In the genomic region with DNA sequence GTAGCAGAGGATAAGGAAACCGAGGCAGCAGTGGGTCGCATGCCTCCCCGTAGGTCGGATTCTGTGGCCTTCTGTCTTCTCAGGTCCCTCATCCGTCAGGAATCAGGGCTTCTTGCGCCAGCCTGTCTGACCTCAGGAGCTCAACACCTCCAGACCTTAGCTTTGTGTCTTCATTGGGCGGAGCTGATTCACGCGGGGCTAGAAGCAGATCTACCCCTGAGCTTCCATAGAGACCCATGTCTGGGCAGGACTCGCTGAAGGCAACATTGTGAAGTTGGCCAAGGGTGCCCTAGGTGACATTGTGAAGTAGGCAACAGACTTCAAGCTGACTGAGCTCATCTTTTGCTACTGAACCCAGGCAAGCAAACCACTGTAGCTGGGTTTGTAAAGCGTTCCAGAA, we compare ENCODE assay signal across 8 mouse cellular contexts. TPM values are rescaled to one million over a fixed set of nuclear protein-coding genes. Genes with fewer than 3 reads are reported as not detected.
DNase-seq lines count a peak whose midpoint lies in the region; ATAC-seq lines count a peak whose summit lies in the region.
"Had no signal": no experiment of that assay in that cellular context is flagged by ENCODE, and none has a peak within 500 bp of the region (broad histone marks: within the 10 kb centered on the region; RNA-seq: fewer than 3 reads in every experiment).

No protein-coding gene starts in this region.

- no peak for DNase-seq in lung, postnatal 25 days (ENCODE audit: low spot score)
- DNase-seq in fat pad, adult 2 months (ENCODE audit: extremely low read depth, low read depth, low spot score): peak; percentile 76
- DNase-seq in layer of hippocampus, postnatal 14 days (ENCODE audit: low spot score in 2 of 2): no peak
- no peak for DNase-seq in ovary, adult 18-20 months (ENCODE audit: low spot score)
- DNase-seq: right cerebral cortex, adult 18-20 months had no signal

- peaks cover 14% of the 10 kb centered on the region for H3K4me1 ChIP-seq in lung, embryonic 15.5 days
- peaks cover 6% of the 10 kb centered on the region for H3K4me1 ChIP-seq in intestine, embryonic 16.5 days (ENCODE audit: control insufficient read depth, insufficient read depth, low read length)
- H3K4me1 ChIP-seq in neural tube, embryonic 15.5 days: peaks cover 8% of the 10 kb centered on the region

- peak overlapping the region; percentile 35; the same call in 1 of the 2 replicates for H3K4me3 ChIP-seq in lung, embryonic 15.5 days
- H3K4me3 ChIP-seq in intestine, embryonic 16.5 days (ENCODE audit: low read length): peak overlapping the region; percentile 54
- H3K4me3 ChIP-seq in neural tube, embryonic 15.5 days (replicated peaks): no peak overlapping the region

- peak overlapping the region; percentile 34; the same call in 1 of the 2 replicates for H3K9ac ChIP-seq in lung, embryonic 15.5 days
- H3K9ac ChIP-seq in intestine, embryonic 16.5 days (ENCODE audit: low read depth, low read length): peak overlapping the region; percentile 75
- no peak overlapping the region for H3K9ac ChIP-seq in neural tube, embryonic 15.5 days (replicated peaks)

- WGBS in lung, embryonic 15.5 days: 35% methylated on average over 11 of the region's 11 CpGs
- 43% methylated on average over 11 of the region's 11 CpGs for WGBS in intestine, embryonic 16.5 days
- WGBS in neural tube, embryonic 15.5 days: 32% methylated on average over 11 of the region's 11 CpGs

- H3K27ac ChIP-seq in lung, embryonic 15.5 days: no peak overlapping the region
- H3K27ac ChIP-seq in intestine, embryonic 16.5 days (ENCODE audit: low read length): no peak overlapping the region
- H3K27ac ChIP-seq in neural tube, embryonic 15.5 days (replicated peaks): no peak overlapping the region

- peaks cover 28% of the 10 kb centered on the region for H3K27me3 ChIP-seq in lung, embryonic 15.5 days
- peaks cover 3% of the 10 kb centered on the region for H3K27me3 ChIP-seq in intestine, embryonic 16.5 days (replicated peaks; ENCODE audit: control insufficient read depth, insufficient read depth, low read length)
- peaks cover 26% of the 10 kb centered on the region for H3K27me3 ChIP-seq in neural tube, embryonic 15.5 days (replicated peaks)

- H3K9me3 ChIP-seq in lung, embryonic 15.5 days: no peaks in the 10 kb centered on the region
- H3K9me3 ChIP-seq in intestine, embryonic 16.5 days (ENCODE audit: control insufficient read depth, low read length): no peaks in the 10 kb centered on the region
- H3K9me3 ChIP-seq in neural tube, embryonic 15.5 days (replicated peaks): no peaks in the 10 kb centered on the region

- peak overlapping the region; percentile 69 for H3K4me2 ChIP-seq in lung, embryonic 15.5 days
- H3K4me2 ChIP-seq in intestine, embryonic 16.5 days (ENCODE audit: low read depth, low read length): peak overlapping the region; percentile 80
- H3K4me2 ChIP-seq in neural tube, embryonic 15.5 days: peak overlapping the region; percentile 48

- H3K36me3 ChIP-seq in lung, embryonic 15.5 days: no peaks in the 10 kb centered on the region
- H3K36me3 ChIP-seq in intestine, embryonic 16.5 days (ENCODE audit: control insufficient read depth, insufficient read depth, low read length): no peaks in the 10 kb centered on the region
- H3K36me3 ChIP-seq in neural tube, embryonic 15.5 days: no peaks in the 10 kb centered on the region

- no peak for ATAC-seq in lung, embryonic 15.5 days (ENCODE audit: borderline replicate concordance, extremely low read depth, low FRiP score, low TSS enrichment)
- ATAC-seq in intestine, embryonic 16.5 days: no peak; the same call in 1 of the 2 replicates
- ATAC-seq in neural tube, embryonic 15.5 days (ENCODE audit: low FRiP score): no peak

RNA-seq across cellular contexts. Expression of a gene that starts 0.3 kb away (rescaled TPM):
- 4.0 and 4.9 TPM in 2 replicates for polyA plus RNA-seq in lung, embryonic 15.5 days (2015; fragmentation: Nextera tagmentation; extraction: Ambion mirVana)
- polyA plus RNA-seq in intestine, embryonic 16.5 days (2015; fragmentation: Nextera tagmentation; extraction: Ambion mirVana): 32.8 and 42.1 TPM in 2 replicates
- polyA plus RNA-seq in neural tube, embryonic 15.5 days (2015; fragmentation: Nextera tagmentation; extraction: Ambion mirVana): 0.72 and 3.1 TPM in 2 replicates
- under 1 TPM in 1 of 2 experiments, not detected in 1; 0.58 TPM for total RNA-seq in layer of hippocampus, postnatal 14 days (2021)
